In the genomic region with DNA sequence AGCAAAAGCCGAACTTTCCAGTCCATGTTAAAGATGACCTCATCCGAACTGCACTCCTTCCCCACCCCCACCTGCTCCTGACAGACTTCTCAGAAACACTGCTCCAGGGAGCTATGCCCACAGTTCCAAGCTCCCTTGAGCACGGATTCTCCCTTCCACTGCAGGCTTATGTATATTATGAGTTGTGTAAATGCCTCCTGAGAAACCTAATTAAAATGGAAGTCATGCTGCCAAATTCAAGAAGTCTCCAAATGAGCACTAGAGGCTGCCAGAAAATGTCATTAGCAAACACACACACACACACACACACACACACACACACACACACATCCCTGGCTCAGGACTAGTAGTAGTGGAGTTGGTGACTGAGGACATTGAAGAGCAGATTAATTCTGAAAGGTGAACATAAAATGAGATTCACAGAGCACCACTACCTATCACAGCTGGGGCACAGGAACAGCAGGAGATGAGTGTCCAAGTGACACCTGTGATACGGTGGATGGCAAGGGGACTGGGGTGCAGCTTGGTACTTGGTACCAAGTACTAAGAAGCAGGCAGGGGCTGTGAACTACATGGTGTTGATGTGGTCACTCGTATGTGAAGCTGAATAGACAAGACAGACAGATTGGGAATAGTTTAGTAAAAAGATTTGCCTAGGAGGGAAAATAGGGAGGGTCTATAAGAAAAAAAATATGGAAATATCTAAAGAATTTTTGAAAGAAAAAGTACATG, we compare ENCODE assay signal across 15 mouse cellular contexts.
DNase-seq lines count a peak whose midpoint lies in the region; ATAC-seq lines count a peak whose summit lies in the region.
"Had no signal": no experiment of that assay in that cellular context is flagged by ENCODE, and none has a peak within 500 bp of the region (broad histone marks: within the 10 kb centered on the region; RNA-seq: fewer than 3 reads in every experiment).

No protein-coding gene starts in this region.

- 53% methylated on average over 4 of the region's 5 CpGs for WGBS in forebrain, embryonic 13.5 days
- 69% methylated on average over 5 of the region's 5 CpGs for WGBS in forebrain, embryonic 11.5 days
- 55% methylated on average over 3 of the region's 5 CpGs for WGBS in heart, embryonic 12.5 days
- WGBS in kidney, embryonic 14.5 days, result 73% methylated on average over 3 of the region's 5 CpGs

- H3K27ac ChIP-seq in forebrain, embryonic 13.5 days, result no peak overlapping the region
- H3K27ac ChIP-seq in forebrain, embryonic 11.5 days (ENCODE audit: low read depth, low read length), result no peak overlapping the region
- H3K27ac ChIP-seq in heart, embryonic 12.5 days (ENCODE audit: poor library complexity, severe bottlenecking), result no peak overlapping the region
- no peak overlapping the region for H3K27ac ChIP-seq in kidney, embryonic 14.5 days (ENCODE audit: low read depth, low read length)
- H3K27ac ChIP-seq: heart, adult 2 months; limb, embryonic 15.5 days had no signal

- 0 out of 2 replicates have a peak, but pooled peaks cover 5% of the 10 kb centered on the region for H3K4me1 ChIP-seq in forebrain, embryonic 13.5 days
- H3K4me1 ChIP-seq in forebrain, embryonic 11.5 days (replicated peaks; ENCODE audit: control insufficient read depth, insufficient read depth, low read length), result no peaks in the 10 kb centered on the region
- peaks cover 3% of the 10 kb centered on the region for H3K4me1 ChIP-seq in heart, embryonic 12.5 days (replicated peaks)
- no peaks in the 10 kb centered on the region for H3K4me1 ChIP-seq in kidney, embryonic 14.5 days (ENCODE audit: control insufficient read depth, insufficient read depth, low read length)

- DNase-seq in forebrain, embryonic 11.5 days (ENCODE audit: low spot score), result no peak
- DNase-seq in left cerebral cortex, postnatal 14 days (ENCODE audit: low spot score in 2 of 2), result peak; percentile 24 to 71
- no peak for DNase-seq in left cerebral cortex, adult 9 months (ENCODE audit: low spot score in 2 of 2)
- peak; percentile 15 for DNase-seq in Muller cell, postnatal 12 days (ENCODE audit: inconsistent ontology term)
- DNase-seq in cerebellum, postnatal 10 days, result peak; percentile 55 to 67
- DNase-seq: heart, adult 2 months; heart, postnatal 14 days; kidney, adult 8-10 months; lung, adult 18-20 months; thymus, adult 2 months had no signal

- no peaks in the 10 kb centered on the region for H3K9me3 ChIP-seq in forebrain, embryonic 13.5 days (replicated peaks)
- H3K9me3 ChIP-seq in forebrain, embryonic 11.5 days (ENCODE audit: control insufficient read depth, low read length), result no peaks in the 10 kb centered on the region
- H3K9me3 ChIP-seq in heart, embryonic 12.5 days (replicated peaks), result no peaks in the 10 kb centered on the region
- no peaks in the 10 kb centered on the region for H3K9me3 ChIP-seq in kidney, embryonic 14.5 days (ENCODE audit: control insufficient read depth, low read length)
- H3K9me3 ChIP-seq: limb, embryonic 15.5 days had no signal

- intact Hi-C loops in left cerebral cortex, postnatal 14 days (cut with DNase I), result no loop called here

- ATAC-seq in forebrain, embryonic 13.5 days, result peak; percentile 85; the same call in 1 of the 2 replicates
- ATAC-seq in forebrain, embryonic 11.5 days (replicated peaks; ENCODE audit: low FRiP score), result no peak
- ATAC-seq in heart, embryonic 12.5 days (ENCODE audit: insufficient number of reproducible peaks, low FRiP score), result no peak
- no peak for ATAC-seq in kidney, embryonic 14.5 days (ENCODE audit: low FRiP score, low TSS enrichment)
- ATAC-seq: activated CD4-positive, CD25-positive, alpha-beta regulatory T cell, adult 4 months had no signal

- no peaks in the 10 kb centered on the region for H3K36me3 ChIP-seq in forebrain, embryonic 13.5 days (ENCODE audit: poor library complexity, severe bottlenecking)
- H3K36me3 ChIP-seq in forebrain, embryonic 11.5 days (ENCODE audit: control insufficient read depth, insufficient read depth, low read length), result no peaks in the 10 kb centered on the region
- no peaks in the 10 kb centered on the region for H3K36me3 ChIP-seq in heart, embryonic 12.5 days
- H3K36me3 ChIP-seq in kidney, embryonic 14.5 days (ENCODE audit: control insufficient read depth, insufficient read depth, low read length), result no peaks in the 10 kb centered on the region
- H3K36me3 ChIP-seq: limb, embryonic 15.5 days had no signal

- H3K9ac ChIP-seq in forebrain, embryonic 13.5 days, result no peak overlapping the region
- no peak overlapping the region for H3K9ac ChIP-seq in forebrain, embryonic 11.5 days (ENCODE audit: low read length)
- H3K9ac ChIP-seq in heart, embryonic 12.5 days, result no peak overlapping the region
- no peak overlapping the region for H3K9ac ChIP-seq in kidney, embryonic 14.5 days (ENCODE audit: low read depth, low read length)
- H3K9ac ChIP-seq: limb, embryonic 15.5 days had no signal

- H3K4me3 ChIP-seq in forebrain, embryonic 13.5 days, result no peak overlapping the region
- no peak overlapping the region for H3K4me3 ChIP-seq in forebrain, embryonic 11.5 days (ENCODE audit: low read depth, low read length)
- no peak overlapping the region for H3K4me3 ChIP-seq in heart, embryonic 12.5 days
- no peak overlapping the region for H3K4me3 ChIP-seq in kidney, embryonic 14.5 days (ENCODE audit: low read length)
- H3K4me3 ChIP-seq: heart, adult 2 months; limb, embryonic 15.5 days had no signal

- no peaks in the 10 kb centered on the region for H3K27me3 ChIP-seq in forebrain, embryonic 13.5 days
- no peaks in the 10 kb centered on the region for H3K27me3 ChIP-seq in forebrain, embryonic 11.5 days (ENCODE audit: control insufficient read depth, insufficient read depth, low read length)
- H3K27me3 ChIP-seq in heart, embryonic 12.5 days (replicated peaks), result no peaks in the 10 kb centered on the region
- H3K27me3 ChIP-seq in kidney, embryonic 14.5 days (ENCODE audit: control insufficient read depth, insufficient read depth, low read length), result no peaks in the 10 kb centered on the region
- H3K27me3 ChIP-seq: limb, embryonic 15.5 days had no signal

- H3K4me2 ChIP-seq in forebrain, embryonic 13.5 days, result no peak overlapping the region
- no peak overlapping the region for H3K4me2 ChIP-seq in forebrain, embryonic 11.5 days (ENCODE audit: low read depth, low read length, severe bottlenecking)
- no peak overlapping the region for H3K4me2 ChIP-seq in heart, embryonic 12.5 days
- no peak overlapping the region for H3K4me2 ChIP-seq in kidney, embryonic 14.5 days (replicated peaks; ENCODE audit: low read depth, low read length)
- H3K4me2 ChIP-seq: limb, embryonic 15.5 days had no signal

Comparison
In these comparisons a context has a peak if more than half of its experiments do, and no peak if none do; other contexts are left out.
1. DNase-seq: peak in left cerebral cortex, postnatal 14 days (2 of 2), Muller cell, postnatal 12 days (single experiment) and cerebellum, postnatal 10 days (2 of 2); none in forebrain, embryonic 11.5 days (single experiment) and left cerebral cortex, adult 9 months (0 of 2).